Mouse (Mus musculus): Measurements from ENCODE around the gene Fam102b. TPM values are rescaled to one million over a fixed set of nuclear protein-coding genes. Genes with fewer than 3 reads are reported as not detected.

Gene Fam102b
- polyA plus RNA-seq, 1 experiment, result 41.2 TPM

- no peak overlapping the region for H3K4me3 ChIP-seq (ENCODE audit: insufficient read depth, low read length)
- H3K4me1 ChIP-seq (ENCODE audit: control insufficient read depth, insufficient read depth, low read length), result peaks cover 24% of the 10 kb centered on the region
- TF ChIP-seq POLR2A (IDR thresholded peaks at IDR 0.05; ENCODE audit: borderline replicate concordance, low read depth, low read length) (no peak), CTCF (IDR thresholded peaks at IDR 0.05; ENCODE audit: low read depth, low read length) (no peak)
- H3K27ac ChIP-seq (ENCODE audit: insufficient read depth, low read depth, low read length), result no peak overlapping the region
Measured at GRCm38 (mm10) chr3:109034411-109034810, 7.0 kb upstream of the Fam102b start.

- TF ChIP-seq CTCF (IDR thresholded peaks at IDR 0.05; ENCODE audit: low read depth, low read length) (no peak), POLR2A (IDR thresholded peaks at IDR 0.05; ENCODE audit: borderline replicate concordance, low read depth, low read length) (no peak)
- Histone ChIP-seq H3K27ac (ENCODE audit: insufficient read depth, low read depth, low read length) (no peak overlapping the region), H3K4me3 (ENCODE audit: insufficient read depth, low read length) (no peak overlapping the region), H3K4me1 (ENCODE audit: control insufficient read depth, insufficient read depth, low read length) (peaks cover 33% of the 10 kb centered on the region)
Measured at GRCm38 (mm10) chr3:109032306-109032705, 4.9 kb upstream of the Fam102b start.

- Histone ChIP-seq H3K27ac (ENCODE audit: insufficient read depth, low read depth, low read length) (no peak overlapping the region), H3K4me3 (ENCODE audit: insufficient read depth, low read length) (no peak overlapping the region), H3K4me1 (ENCODE audit: control insufficient read depth, insufficient read depth, low read length) (peaks cover 33% of the 10 kb centered on the region)
- TF ChIP-seq POLR2A (IDR thresholded peaks at IDR 0.05; ENCODE audit: borderline replicate concordance, low read depth, low read length) (no peak), CTCF (IDR thresholded peaks at IDR 0.05; ENCODE audit: low read depth, low read length) (no peak)
Measured at GRCm38 (mm10) chr3:109031626-109032025, 4.2 kb upstream of the Fam102b start.

- TF ChIP-seq CTCF (IDR thresholded peaks at IDR 0.05; ENCODE audit: low read depth, low read length), result no peak
- no peak for TF ChIP-seq POLR2A (IDR thresholded peaks at IDR 0.05; ENCODE audit: borderline replicate concordance, low read depth, low read length)
- no peak overlapping the region for H3K27ac ChIP-seq (ENCODE audit: insufficient read depth, low read depth, low read length)
- peaks cover 35% of the 10 kb centered on the region for H3K4me1 ChIP-seq (ENCODE audit: control insufficient read depth, insufficient read depth, low read length)
- H3K4me3 ChIP-seq (ENCODE audit: insufficient read depth, low read length), result no peak overlapping the region
Measured at GRCm38 (mm10) chr3:109030817-109031216, 3.4 kb upstream of the Fam102b start.

GRCm38 (mm10) chr3:109029661-109030060 is 2.3 kb upstream of the Fam102b start:
- H3K27ac ChIP-seq (ENCODE audit: insufficient read depth, low read depth, low read length), result no peak overlapping the region
- H3K4me1 ChIP-seq (ENCODE audit: control insufficient read depth, insufficient read depth, low read length), result peaks cover 35% of the 10 kb centered on the region
- TF ChIP-seq POLR2A (IDR thresholded peaks at IDR 0.05; ENCODE audit: borderline replicate concordance, low read depth, low read length) (no peak), CTCF (IDR thresholded peaks at IDR 0.05; ENCODE audit: low read depth, low read length) (no peak)
- H3K4me3 ChIP-seq (ENCODE audit: insufficient read depth, low read length), result no peak overlapping the region

- TF ChIP-seq POLR2A (IDR thresholded peaks at IDR 0.05; ENCODE audit: borderline replicate concordance, low read depth, low read length) (no peak), CTCF (IDR thresholded peaks at IDR 0.05; ENCODE audit: low read depth, low read length) (no peak)
- Histone ChIP-seq H3K27ac (ENCODE audit: insufficient read depth, low read depth, low read length) (peak overlapping the region; percentile 1; the same call in 1 of the 2 replicates), H3K4me1 (ENCODE audit: control insufficient read depth, insufficient read depth, low read length) (peaks cover 39% of the 10 kb centered on the region), H3K4me3 (ENCODE audit: insufficient read depth, low read length) (peak overlapping the region; percentile 77)
Measured at GRCm38 (mm10) chr3:109026991-109027470, 376 bp downstream of the Fam102b start.

- Histone ChIP-seq H3K27ac (ENCODE audit: insufficient read depth, low read depth, low read length) (0 out of 2 replicates have a peak overlapping the region, but pooled peaks have one; percentile 1), H3K4me3 (ENCODE audit: insufficient read depth, low read length) (peak overlapping the region; percentile 77), H3K4me1 (ENCODE audit: control insufficient read depth, insufficient read depth, low read length) (peaks cover 40% of the 10 kb centered on the region)
- no peak for TF ChIP-seq CTCF (IDR thresholded peaks at IDR 0.05; ENCODE audit: low read depth, low read length)
- TF ChIP-seq POLR2A (IDR thresholded peaks at IDR 0.05; ENCODE audit: borderline replicate concordance, low read depth, low read length), result no peak
Measured at GRCm38 (mm10) chr3:109026462-109026990, 881 bp downstream of the Fam102b start.

- TF ChIP-seq CTCF (IDR thresholded peaks at IDR 0.05; ENCODE audit: low read depth, low read length), result peak; percentile 85
- no peak for TF ChIP-seq POLR2A (IDR thresholded peaks at IDR 0.05; ENCODE audit: borderline replicate concordance, low read depth, low read length)
- Histone ChIP-seq H3K4me1 (ENCODE audit: control insufficient read depth, insufficient read depth, low read length) (peaks cover 31% of the 10 kb centered on the region), H3K4me3 (ENCODE audit: insufficient read depth, low read length) (peak overlapping the region; percentile 46; the same call in 1 of the 2 replicates), H3K27ac (ENCODE audit: insufficient read depth, low read depth, low read length) (no peak overlapping the region)
Measured at GRCm38 (mm10) chr3:109025579-109025978, 1.8 kb downstream of the Fam102b start.

- TF ChIP-seq POLR2A (IDR thresholded peaks at IDR 0.05; ENCODE audit: borderline replicate concordance, low read depth, low read length), result no peak
- TF ChIP-seq CTCF (IDR thresholded peaks at IDR 0.05; ENCODE audit: low read depth, low read length), result no peak
- H3K4me3 ChIP-seq (ENCODE audit: insufficient read depth, low read length), result no peak overlapping the region
- no peak overlapping the region for H3K27ac ChIP-seq (ENCODE audit: insufficient read depth, low read depth, low read length)
- H3K4me1 ChIP-seq (ENCODE audit: control insufficient read depth, insufficient read depth, low read length), result peaks cover 20% of the 10 kb centered on the region
Measured at GRCm38 (mm10) chr3:109023066-109023465, 4.3 kb downstream of the Fam102b start.

GRCm38 (mm10) chr3:109021720-109022516 is 5.5 kb downstream of the Fam102b start:
- Histone ChIP-seq H3K27ac (ENCODE audit: insufficient read depth, low read depth, low read length) (no peak overlapping the region), H3K4me3 (ENCODE audit: insufficient read depth, low read length) (no peak overlapping the region), H3K4me1 (ENCODE audit: control insufficient read depth, insufficient read depth, low read length) (peaks cover 17% of the 10 kb centered on the region)
- TF ChIP-seq CTCF (IDR thresholded peaks at IDR 0.05; ENCODE audit: low read depth, low read length), result no peak
- no peak for TF ChIP-seq POLR2A (IDR thresholded peaks at IDR 0.05; ENCODE audit: borderline replicate concordance, low read depth, low read length)

All from bone marrow macrophage, adult 2 months (primary cell).